Mouse (Mus musculus): Measurements from ENCODE around the gene Hck.

GRCm38 (mm10) chr2:153187848-153188247, 79.6 kb downstream of the Hck start:
- TF ChIP-seq CTCF (IDR thresholded peaks at IDR 0.05; ENCODE audit: extremely low read depth, insufficient read length, insufficient replicate concordance, low read depth, low read length) (no peak), POLR2A (IDR thresholded peaks at IDR 0.05; ENCODE audit: low read depth, low read length) (no peak)

Measured in small intestine, adult 2 months (tissue).